Mouse (Mus musculus) thymus, adult 2 months (tissue): ENCODE measurements around the gene Samd5.

Experiments used
- CTCF ChIP-seq: fragments of 200-500 bp; IDR thresholded peaks from 2 replicates; pipeline ENCODE4 v1.5.1; 2012; ENCODE audit warnings: mild to moderate bottlenecking, control low read depth, low read length, moderate library complexity, borderline replicate concordance; ENCODE audit not compliant: control insufficient read depth, poor library complexity, insufficient read depth; ENCODE audit errors: extremely low read depth
- POLR2A ChIP-seq: fragments of 200-500 bp; IDR thresholded peaks from 2 replicates; pipeline ENCODE4 v1.6.1; 2012; ENCODE audit warnings: mild to moderate bottlenecking, low read length, control low read depth, moderate library complexity; ENCODE audit not compliant: control insufficient read depth, poor library complexity, insufficient read depth; ENCODE audit errors: extremely low read depth

DNA sequence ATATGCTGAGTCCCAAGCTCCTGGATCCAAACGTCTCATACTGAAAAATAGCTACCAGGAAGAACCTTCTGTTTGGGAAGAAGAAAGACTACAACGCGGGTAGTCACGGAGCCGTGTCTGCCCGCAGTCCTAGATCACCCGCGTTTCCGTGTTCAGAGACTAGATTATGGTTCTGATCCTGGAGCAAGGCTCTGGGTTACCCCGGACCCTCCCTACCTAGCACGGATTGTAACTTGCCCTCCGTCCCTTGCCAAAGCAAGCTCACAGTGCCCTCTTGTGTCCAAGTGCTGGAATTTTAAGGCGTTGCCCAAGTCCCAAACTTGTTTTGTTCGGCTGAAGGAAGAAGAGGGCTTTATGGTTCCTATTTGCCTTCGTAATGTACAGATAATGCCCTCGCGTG lies 1.9 kb upstream of the Samd5 start:
- TF ChIP-seq CTCF (no peak), POLR2A (no peak)
